Mouse (Mus musculus): ENCODE data around the gene Cryba2.

The Cryba2 gene

DNA sequence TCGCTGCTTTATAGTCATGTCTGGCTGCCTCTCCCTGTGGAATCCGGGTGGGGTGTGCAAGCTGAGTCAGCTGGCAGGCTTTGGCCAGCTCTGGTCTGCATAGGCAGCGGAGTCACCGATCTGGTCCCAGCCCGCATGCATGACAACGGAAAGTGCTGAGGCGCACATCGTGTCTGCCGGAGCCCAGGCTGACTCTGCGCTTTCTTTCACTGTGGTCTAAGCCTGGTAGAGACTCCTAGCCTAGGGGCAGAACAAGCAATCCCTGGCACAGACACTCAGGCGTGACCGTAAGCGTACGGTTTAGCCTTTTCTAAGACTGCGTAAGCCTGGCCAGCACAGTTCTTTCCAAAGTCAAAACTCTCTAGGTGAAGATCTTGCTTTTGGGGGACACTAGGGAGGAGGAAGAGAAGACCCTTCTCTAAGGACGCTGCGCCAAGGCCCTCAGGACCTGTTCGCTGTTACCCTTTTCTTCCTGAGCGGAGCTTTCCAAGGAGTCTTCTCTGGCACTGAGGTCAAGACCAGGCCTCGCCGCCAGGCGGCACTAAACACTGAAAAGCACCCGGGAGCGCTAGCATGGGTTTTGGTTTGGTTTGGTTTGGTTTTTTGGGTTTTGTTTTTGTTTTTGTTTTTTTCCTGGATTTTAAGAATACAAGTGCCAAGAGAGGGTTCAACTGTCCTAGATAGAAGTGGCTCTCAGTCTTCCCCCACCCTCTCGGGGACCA lies at the start of gene Cryba2:
TSS of gene Cryba2 (minus strand) at position 10 of the 722 bp plus-strand sequence.
- DNase-seq (ENCODE audit: low read depth, low spot score): peak; percentile 33

DNA sequence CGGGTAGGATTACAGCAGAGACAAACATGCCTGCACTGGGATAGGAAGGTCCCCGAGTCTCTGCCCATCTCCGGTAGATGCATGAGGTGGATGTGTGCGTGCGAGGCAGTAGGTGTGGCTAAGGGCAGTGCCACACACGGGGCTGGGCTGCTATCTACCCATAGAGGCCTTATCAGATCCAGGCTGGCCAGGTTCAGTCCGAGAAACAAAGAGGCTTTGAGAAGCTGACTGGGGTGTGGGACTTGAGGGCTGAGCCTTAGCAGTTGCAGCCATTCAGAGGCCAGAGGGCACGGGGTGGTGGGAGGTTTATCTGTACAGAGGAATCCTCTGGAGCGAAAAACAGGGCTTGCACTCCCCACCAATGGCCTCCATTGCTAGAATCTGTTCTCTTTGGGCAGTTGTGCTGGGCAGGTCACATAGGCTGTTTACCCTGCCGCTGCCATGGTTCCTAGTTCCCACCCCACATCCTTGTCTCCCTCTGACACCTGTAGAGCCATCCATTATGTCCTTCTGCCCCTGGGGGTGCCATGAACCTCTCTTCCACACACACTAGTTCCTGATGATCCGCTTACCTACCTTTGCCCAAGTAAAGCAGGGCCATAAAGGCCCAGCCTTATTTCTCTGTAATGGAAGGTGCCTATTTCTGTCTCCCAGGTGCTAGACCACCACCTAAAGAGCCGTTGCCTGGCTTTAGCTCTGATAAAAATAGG lies 48.9 kb upstream of the Cryba2 start:
- no peak for DNase-seq (ENCODE audit: low read depth, low spot score)

DNA sequence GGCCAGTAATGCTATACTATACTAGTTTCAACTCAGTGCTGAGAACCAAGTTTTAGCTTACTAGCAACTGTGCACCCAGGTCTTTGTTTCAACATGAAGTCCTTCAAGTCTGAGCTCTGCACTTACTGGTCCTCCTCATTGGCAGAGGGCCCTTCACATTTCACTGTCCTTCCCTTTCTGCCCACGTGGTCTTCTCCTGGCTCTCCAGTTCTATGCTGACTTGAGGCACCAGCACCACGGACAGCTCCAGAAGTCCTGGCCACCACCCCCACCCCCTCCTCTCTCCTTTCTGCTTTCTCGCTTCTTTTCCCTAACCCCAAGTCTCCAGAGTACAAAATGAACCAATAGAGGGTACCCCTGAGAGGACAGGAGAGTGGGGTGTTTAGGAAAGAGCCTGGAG lies 46.8 kb upstream of the Cryba2 start:
- peak; percentile 13 for DNase-seq (ENCODE audit: low read depth, low spot score)

DNA sequence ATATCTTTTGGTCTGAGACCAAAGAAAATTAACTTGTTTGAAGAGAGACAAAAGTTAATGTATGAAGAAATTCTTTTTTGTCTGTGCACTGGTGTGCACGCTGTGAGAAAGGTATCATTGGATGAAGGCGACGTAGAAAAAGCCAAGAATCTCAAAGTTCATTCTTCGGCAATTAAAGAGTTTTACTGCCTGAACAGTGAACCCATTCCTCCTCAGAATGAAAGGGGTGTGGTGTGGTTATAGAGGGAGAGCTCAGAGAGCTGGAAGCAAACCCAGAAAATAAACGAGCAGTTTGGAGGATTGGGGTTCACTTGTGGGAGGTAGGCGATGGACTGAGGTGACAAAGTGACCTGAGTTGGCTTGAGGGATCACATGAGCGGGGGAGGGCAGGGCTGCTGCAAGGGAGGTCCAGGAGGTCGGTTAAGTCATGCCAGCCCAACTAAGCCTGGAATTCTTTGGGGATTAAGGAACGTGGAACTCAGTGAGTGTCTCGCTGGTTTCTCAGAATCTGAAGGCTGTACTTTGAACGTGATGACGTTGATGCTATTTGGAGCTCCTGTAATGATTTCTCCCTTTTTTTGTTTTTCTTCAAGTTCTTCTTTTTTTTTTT lies 43.4 kb upstream of the Cryba2 start:
- no peak for DNase-seq (ENCODE audit: low read depth, low spot score)

DNA sequence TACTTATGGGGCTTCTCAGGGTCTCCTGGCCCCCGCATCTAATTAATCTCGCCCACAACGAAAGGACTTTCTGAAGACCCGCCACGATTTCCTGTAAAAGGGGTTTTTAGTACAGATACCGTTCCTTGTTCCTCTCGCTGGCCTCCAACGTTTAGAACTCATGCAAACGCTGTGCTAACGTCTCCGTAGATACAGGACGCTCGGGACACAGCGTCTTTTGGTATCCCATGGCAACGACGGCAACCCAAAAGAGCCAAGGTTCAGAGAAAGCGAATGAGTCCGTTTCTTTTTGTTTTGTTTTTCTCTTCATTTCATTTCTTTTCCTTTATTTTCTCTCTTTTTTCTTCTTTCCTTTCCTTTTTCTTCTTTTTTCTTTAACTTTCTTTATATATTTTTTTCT lies 42.5 kb upstream of the Cryba2 start, which contains the start of gene Cfap65:
TSS of gene Cfap65 (minus strand) at position 198 of the 400 bp plus-strand sequence.
- DNase-seq (ENCODE audit: low read depth, low spot score): no peak

DNA sequence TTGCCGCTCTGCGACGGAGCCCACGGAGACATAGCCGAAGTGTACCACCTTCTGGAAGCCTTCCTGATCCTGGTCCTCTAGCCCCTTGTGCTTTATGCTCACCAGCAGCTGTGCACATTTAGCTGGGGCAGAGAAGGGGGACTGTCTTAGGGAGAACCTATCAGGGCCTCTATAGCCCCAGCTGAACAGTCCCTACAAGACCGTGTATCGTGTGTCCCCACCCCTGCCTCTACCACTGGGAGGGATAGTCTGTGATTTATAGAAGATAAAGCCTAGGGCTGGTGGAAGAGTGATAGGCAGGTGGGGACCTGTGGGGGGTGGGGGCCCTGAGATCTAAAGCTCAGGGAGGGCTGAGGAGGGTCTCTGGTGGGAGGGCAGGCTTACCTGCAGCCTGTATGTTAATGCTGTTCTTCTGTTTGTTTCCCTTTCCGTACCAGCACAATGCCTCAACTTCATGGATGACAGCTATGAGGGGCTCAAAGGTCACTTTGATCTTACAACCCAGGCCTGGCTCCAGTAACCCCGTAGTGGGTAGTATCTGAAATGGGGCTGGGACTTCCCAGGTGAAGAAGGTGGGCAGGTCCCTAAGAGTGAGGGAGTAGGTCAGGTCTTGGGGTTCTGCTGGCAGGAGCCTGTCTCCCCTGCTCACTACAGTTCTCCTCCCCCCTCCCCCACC lies 34.8 kb upstream of the Cryba2 start:
- no peak for DNase-seq (ENCODE audit: low read depth, low spot score)

DNA sequence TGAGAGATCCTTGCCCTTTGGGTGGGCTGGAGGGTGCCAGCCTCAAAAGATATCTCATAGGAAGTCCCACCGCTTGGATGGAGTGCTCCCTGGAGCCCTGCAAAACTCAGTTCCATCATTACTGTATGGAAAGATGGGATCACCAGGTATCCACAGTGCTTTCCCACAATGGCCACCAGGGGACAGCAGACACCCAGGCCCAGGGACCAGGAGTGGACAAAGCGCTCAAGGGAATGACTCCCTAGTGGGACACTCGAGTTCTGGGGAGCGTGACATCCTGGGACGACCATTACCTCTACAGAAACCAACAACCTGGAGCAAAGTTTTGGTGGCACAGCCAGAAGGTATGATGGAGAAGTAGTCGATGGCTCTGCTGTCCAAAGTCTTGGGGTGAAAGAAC lies 33.8 kb upstream of the Cryba2 start:
- peak; percentile 10 for DNase-seq (ENCODE audit: low read depth, low spot score)

DNA sequence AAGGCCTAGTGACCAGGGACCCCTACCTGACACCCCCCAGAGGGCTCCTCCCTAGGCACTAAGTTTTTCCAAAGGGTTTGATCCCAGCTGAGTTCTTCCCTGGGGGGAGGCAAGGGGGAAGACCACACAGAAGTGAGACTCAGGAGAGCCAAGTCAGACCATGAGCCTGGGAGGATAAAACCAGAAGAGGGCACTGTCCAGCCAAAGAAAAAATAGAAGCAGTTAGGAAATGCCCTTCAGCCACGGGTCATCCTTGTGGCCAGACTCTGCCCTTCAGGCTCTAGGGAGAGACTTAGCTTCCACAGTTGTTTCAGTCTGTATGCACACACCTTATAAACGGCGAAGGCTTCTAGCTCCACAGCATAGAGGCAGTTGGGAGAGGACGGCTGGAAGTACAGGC lies 31.5 kb upstream of the Cryba2 start:
- DNase-seq (ENCODE audit: low read depth, low spot score): no peak

DNA sequence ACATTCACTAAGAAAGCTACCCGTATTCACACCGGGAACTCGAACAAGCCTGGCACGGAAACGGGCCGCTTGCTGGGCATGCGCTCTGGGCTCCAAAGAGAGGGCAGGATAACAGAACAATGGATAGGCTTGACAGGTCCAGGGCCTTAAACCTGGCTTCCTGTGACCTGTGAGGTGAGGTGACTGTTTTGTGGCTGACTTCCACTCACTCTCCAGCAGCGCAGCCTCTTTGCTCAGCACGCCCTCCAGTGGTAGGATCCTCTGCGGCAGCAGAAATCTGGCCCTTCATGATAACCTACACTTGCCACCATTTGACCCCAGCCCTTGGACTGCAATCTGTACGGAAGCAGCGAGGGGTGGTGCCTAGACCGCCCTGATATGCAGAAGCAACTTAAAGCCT lies 22.8 kb upstream of the Cryba2 start:
- peak; percentile 22 for DNase-seq (ENCODE audit: low read depth, low spot score)

DNA sequence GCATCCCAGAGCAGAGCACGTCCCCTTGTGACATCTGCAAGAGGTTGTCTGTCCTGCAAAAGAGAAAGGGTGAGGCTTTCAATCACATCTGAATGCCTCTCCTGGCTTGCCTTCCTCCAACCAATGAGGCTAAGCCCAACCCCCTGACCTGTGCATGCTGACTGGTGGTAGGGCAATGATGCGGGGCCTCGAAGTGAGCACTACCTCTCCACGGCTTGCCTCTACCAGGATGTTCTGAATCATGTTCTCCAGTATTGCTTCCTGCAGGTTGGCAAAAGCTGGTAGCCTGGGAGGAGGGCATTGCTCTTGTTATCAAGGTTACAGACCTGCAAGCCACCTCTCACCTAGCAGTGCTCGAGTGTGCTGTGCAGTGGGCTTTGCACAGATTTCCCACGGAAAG lies 9.2 kb upstream of the Cryba2 start:
- no peak for DNase-seq (ENCODE audit: low read depth, low spot score)

DNA sequence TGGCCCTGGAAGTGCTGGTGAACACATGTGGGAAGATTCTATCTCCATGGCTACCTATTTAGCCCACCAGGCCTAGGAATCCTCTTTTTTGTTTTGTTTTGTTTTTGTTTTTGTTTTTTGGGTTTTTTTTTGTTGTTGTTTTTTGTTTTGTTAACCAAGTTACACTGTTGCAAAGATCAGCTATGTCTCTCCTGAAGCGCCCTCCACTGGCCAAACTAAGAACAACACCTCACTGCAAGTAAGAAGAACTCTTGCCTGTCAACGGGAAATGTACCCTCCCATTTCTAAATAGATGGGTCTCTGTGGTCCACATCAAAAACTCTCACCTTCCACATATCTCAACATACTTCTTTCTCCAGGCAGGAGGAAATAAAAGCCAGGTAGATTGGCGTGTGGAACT lies 8.7 kb upstream of the Cryba2 start:
- peak; percentile 68 for DNase-seq (ENCODE audit: low read depth, low spot score)

DNA sequence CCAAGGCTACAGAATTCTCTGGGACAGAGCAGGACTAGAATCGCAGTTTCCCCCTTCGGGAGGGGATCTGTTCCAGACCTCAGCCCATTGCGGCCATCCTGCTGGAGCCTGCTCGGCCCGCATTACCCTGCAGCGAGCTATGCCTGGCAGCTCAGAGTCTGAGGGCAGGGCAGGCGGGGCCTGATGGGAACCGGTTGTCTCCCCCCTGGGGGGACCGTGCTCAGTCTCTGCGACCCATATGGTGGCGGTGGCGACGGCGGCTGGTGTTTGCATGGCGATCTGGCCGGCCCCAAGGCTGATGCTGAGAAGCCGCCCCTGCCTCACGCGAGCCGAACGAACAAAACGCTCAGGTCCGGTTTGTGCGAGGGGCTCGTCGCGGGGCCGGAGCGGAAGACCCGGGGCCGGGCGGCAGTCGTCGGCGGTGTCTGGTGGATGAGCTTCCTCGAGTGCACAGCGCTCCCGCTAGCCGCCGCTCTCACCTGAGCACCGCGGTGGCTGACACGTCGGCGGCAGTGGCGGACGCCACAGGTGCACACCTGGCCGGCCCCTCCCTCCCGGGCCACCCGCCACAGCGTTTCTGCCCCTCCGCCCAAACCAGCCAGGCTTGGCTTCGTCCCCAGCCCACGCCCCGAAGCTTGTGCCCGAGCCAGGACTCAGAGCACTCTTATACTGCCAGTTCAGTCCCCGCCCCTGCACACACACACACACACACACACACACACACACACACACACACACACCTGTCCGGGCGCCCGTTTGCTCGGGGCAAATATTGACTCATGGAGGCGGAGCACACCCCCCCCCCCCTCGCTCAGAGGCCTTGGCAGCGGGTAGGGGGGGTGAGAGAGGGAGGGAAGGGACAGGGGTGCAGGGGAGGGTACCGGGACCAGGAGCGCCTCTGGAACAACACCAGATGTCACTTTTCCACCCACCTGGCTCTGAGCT lies 7.7 kb upstream of the Cryba2 start:
- no peak for DNase-seq (ENCODE audit: low read depth, low spot score)

DNA sequence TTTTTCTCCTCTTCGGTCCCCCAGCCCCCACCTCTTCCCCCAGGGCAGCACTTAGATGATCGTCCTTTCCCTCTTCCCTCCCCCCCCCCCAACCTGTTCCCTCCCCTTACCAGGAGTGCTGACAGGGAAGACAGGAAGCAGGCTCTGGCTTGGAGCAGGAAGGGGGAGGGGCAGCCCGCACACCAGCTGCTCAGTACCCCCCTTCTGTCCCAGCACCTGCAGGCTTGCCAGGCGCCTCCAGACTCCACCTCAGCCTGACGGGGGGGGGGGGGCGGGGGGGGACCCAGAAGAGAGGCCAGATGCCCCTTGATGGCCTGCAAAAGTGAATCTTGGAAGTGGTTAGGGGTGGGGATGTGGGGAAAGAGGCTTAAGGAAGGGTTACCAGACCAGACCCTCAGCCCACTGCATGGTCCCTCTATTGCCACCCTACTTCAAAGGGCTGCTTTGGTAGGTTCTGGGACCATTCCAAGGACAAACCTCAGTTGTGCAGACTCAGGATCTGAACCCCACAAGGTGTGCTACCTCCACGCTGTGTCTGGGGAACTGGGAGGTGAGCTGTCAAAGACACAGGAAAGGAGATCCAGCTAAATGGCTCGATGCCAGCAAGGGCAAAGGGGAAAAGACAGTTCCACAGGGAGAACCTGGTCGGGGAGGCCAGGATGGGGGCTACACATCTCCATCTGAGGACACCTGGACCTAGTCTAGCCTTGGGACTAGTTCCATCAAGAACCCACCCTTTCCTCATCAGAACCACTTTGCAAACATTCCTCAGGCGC lies 5.9 kb upstream of the Cryba2 start:
- DNase-seq (ENCODE audit: low read depth, low spot score): no peak

DNA sequence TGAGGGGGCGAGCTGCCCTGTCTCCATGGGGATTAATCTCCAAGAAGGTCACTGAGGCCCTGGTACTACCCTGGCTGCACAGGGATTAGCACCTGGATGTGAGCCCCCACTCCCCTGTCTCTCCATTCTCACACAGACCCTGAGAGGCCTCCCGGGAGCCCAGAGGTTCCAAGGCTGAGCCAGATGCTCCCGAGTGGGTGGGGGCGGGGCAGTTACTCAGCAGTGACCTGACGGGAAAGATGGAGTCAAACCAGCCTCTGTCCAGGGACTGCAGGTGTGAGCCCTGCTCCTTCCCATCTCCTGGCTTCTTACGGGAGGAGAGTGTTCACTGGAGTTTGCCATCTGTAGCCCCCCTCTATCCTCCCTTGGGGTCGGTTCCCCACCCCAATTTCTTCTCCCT lies 5.0 kb upstream of the Cryba2 start:
- no peak for DNase-seq (ENCODE audit: low read depth, low spot score)

DNA sequence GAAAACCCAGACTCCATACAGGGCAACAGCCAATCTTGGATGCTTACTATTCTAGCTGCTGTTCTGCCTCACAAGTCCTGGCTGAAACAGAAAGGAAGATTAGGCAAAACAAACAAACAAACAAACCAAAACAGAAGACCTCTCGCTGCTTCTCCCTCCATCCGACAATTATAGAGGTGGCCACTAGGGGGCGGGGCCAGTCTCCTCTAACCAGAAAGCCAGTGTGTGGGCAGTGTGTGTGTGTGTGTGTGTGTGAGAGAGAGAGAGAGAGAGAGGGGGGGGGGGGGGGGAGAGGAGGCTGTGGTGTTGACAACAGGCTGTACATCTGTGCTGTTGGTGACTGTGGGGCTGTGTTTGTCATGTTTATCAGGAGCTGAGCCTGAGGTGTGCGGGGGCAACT lies 2.0 kb upstream of the Cryba2 start:
- peak; percentile 64 for DNase-seq (ENCODE audit: low read depth, low spot score)

DNA sequence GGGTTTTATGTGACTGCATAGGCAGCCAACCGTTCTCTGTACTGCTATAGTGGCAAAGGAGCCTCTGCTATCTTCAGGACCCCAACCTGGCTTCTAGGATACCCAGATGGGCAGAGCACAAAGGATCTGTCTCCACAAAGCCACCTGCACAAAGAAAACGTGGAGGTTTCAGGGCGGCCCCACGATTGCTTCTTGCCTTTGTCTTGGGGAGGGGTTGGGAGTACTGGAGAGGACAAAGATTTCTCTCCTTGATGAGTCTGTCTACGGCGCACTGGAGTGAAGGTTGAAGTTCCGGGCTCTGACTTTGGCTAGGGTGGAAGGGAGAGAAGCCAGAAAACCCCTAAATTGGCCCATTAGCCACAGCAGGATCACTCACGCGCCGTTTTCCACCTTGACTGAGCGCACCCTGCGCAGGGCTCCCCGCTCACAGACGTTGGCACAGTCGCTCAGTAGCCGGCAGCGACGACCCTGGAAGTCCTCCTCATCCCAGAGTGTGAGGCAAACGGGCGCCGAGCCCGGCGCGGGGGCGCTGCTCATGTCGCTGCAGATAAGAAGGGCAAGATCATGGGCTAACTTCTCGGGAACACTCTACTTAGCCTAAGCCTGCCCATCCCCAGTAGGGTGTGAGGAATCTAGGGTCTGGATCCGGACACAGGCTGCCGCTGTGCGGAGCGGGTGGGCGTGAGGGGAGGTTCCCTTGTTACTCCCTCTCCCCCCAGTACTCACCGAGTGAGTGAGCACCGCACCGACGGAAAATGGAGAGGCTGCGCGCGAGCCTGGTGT lies 401 bp downstream of the Cryba2 start:
- no peak for DNase-seq (ENCODE audit: low read depth, low spot score)

DNA sequence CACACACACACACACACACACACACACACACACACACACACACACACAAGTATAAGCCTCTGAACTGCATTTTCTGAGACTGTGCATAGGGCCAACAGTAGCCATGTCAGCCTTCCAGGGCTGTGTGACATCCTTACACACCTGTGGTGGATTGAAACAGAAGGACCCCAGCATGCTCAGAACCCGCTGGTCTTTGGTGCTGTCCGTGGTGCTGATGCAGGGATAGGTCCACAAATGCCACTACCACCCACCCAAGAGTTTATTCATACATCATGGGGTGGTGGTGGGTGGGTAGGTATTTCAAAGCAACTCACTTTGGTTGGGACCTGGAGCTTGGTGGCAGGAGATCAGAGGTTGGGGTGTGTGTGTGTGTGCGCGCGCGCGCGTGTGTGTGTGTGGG lies 1.4 kb downstream of the Cryba2 start:
- peak; percentile 45 for DNase-seq (ENCODE audit: low read depth, low spot score)

DNA sequence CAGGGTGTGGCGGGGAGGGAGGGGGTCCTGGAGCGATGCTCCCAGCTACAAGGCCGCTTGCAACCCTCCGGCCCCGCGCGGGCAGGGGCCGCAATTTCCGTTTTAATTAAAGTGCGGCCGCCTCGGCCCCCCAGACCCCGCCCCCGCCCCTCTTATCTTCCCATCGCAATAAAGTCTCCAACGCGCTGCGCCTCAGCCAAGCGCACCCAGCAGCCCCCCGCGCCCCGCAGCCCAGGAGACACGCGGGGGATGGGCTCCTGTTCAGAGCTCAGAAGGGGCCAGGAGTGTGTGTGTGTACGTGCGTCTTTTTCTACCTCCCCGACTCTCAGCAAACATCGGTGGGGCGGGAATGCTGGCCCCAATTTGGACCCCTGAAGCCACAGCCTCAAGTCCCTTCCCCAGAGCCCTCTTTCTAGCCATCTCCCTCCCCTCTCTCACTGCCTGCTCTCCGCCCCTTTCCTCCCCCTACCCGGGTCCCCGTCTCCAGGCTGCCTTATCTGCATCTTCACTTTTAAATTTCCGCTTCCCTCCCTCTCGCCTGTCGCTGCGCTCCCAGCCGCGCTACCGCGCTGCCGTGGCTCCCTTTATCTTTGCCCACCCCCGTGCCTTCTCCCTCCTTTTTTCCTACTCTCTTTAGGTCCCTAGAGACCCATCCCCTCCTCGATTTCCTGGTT lies 7.4 kb downstream of the Cryba2 start, which contains the start of gene Fev:
TSS of gene Fev (minus strand) at position 51 of the 674 bp plus-strand sequence.
- DNase-seq (ENCODE audit: low read depth, low spot score): no peak
